Mouse (Mus musculus) bone marrow, adult 2 months (tissue): ENCODE measurements around the gene Rasip1. TPM values are rescaled to one million over a fixed set of nuclear protein-coding genes. Genes with fewer than 3 reads are reported as not detected.

Experiments used
- H3K27ac ChIP-seq: fragments of 200-500 bp; 2 replicates; pipeline ENCODE4 v1.5.1; 2012; ENCODE audit warnings: low read depth, mild to moderate bottlenecking, control low read depth, inconsistent platforms, low read length; ENCODE audit not compliant: control insufficient read depth, poor library complexity, insufficient read depth
- H3K4me1 ChIP-seq: fragments of 200-500 bp; 2 replicates; pipeline ENCODE4 v1.6.1; 2011; ENCODE audit warnings: low read length; ENCODE audit not compliant: control insufficient read depth, insufficient read depth
- H3K4me3 ChIP-seq: fragments of 200-500 bp; replicated peaks from 2 replicates; pipeline ENCODE3; 2011; ENCODE audit warnings: mild to moderate bottlenecking, low read depth, low read length, control low read depth; ENCODE audit not compliant: control insufficient read depth
- CTCF ChIP-seq: fragments of 200-500 bp; IDR thresholded peaks from 2 replicates; pipeline ENCODE4 v1.5.1; 2011; ENCODE audit warnings: low read length, control low read depth; ENCODE audit not compliant: control insufficient read depth, insufficient read depth
- POLR2A ChIP-seq: fragments of 200-500 bp; IDR thresholded peaks from 2 replicates; pipeline ENCODE4 v1.6.1; 2011; ENCODE audit warnings: low read depth, mild to moderate bottlenecking, control low read depth, low read length, borderline replicate concordance; ENCODE audit not compliant: control insufficient read depth
- WGBS: fragments of 180-500 bp; shearing (Covaris S2); methylation state at CpG from one replicate; pipeline ENCODE4 v1.1.7; 2018; 5-methylcytosine and 5-hydroxymethylcytosine counted together
- polyA plus RNA-seq: library from polyadenylated mRNA; stranded (reverse); fragments of >200 nt; gene quantifications from 2 replicates; pipeline ENCODE4 v1.2.4, GENCODE M21; 2011; ENCODE audit warnings: low replicate concordance; ENCODE audit not compliant: missing spikeins, insufficient read depth, insufficient read length

Gene Rasip1
- polyA plus RNA-seq, 1 experiment, result 5.9 TPM

- TF ChIP-seq CTCF, result no peak
- WGBS, result 83% methylated on average over 19 of the region's 19 CpGs
- no peak overlapping the region for H3K27ac ChIP-seq
- H3K4me1 ChIP-seq, result peaks cover 2% of the 10 kb centered on the region; the same call in 1 of the 2 replicates
- no peak overlapping the region for H3K4me3 ChIP-seq
Observed at GRCm38 (mm10) chr7:45640191-45640957, 13.1 kb downstream of the Rasip1 start.

DNA sequence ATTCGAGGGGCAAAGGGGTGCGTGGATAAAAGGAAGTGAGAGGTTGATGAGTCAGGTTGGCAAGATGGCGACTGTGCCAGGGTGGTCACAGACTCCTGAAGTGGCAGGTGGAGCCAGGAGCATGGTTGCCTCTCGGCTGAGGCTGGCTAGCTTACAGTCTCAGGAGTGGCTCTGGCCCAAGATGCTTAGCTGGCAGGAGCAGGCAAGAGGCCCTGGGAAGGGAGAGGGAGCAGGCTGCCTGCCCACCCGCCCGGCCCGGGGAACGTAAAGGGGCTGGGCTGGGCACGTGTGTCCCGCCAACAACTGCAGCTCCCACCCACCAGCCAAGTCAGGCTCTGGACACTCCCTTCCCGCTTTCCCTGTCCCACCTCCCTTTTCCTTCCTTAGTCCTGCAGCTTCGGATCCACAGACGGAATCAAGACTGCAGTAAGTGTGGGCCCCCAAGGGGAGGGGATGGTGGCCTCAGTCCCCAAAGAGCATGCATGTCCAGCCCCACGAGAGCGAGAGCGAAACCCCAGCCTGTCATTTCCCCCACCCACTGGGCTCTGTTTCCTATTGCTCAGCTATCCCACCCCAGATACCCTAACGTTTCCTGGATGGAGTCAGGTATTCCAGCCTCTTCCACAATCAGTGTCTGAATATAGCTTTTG is 14.2 kb downstream of the Rasip1 start:
- 74% methylated on average over 17 of the region's 17 CpGs for WGBS
- Histone ChIP-seq H3K4me1 (peaks cover 2% of the 10 kb centered on the region; the same call in 1 of the 2 replicates), H3K27ac (no peak overlapping the region), H3K4me3 (no peak overlapping the region)
- TF ChIP-seq POLR2A (no peak), CTCF (no peak)

DNA sequence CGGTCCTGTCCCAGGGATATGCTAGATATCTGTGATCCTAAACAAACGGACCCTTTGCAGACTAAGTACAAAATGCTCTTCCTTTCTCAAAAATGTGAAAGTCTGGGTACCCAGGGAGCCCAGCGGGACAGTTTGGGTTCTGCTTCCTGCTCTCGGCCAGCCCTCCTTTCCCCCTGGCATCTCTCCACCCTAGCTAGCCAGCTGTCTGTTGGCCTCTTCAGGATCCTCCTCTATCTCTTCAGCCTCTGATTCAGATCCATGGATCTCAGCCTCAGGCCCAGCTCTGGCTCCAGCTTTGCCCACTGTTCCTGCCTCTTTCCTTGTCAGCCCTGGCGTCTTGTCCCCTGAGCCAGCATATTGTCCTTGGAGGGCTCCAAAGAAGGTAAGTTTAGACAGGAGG is 14.8 kb downstream of the Rasip1 start:
- TF ChIP-seq CTCF (no peak), POLR2A (no peak)
- Histone ChIP-seq H3K27ac (no peak overlapping the region), H3K4me3 (no peak overlapping the region), H3K4me1 (peaks cover 2% of the 10 kb centered on the region; the same call in 1 of the 2 replicates)
- 66% methylated on average over 5 of the region's 5 CpGs for WGBS

DNA sequence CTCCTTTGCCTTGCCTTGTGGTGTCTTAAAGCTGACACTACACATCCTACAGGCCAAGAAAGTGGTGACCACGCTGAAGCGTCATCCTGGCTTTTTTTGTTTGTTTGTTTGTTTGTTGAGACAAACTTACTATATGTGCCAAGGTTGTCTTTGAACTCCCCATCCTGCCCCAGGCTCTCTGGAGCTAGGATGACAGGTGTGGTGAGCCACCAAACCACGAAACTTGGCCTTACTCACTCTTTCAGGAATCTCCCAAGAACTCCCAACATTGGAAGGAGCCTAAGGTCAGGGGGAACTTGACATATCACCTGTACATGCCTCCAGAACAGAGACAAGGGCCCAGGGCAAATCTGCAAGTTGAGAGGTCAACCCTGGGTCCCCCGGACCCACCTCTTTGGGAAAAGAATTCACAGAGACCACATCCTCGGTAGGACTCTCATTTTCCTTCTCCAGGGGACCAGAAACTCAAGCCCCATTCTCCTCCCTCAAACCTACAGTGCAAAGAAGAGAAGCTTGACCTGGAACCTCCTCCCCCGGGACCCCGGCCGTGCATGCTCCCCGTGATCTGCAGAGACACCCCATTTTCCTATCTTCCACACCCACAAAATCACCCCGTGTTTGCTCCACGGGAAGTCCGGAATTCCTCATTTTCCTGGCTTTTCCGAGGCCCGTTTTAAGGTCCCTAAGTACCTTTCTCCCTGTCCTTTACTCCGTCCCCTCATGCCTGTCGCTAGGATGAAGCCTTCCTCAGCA is 15.4 kb downstream of the Rasip1 start:
- H3K4me1 ChIP-seq, result peaks cover 2% of the 10 kb centered on the region; the same call in 1 of the 2 replicates
- 38% methylated on average over 16 of the region's 16 CpGs for WGBS
- H3K27ac ChIP-seq, result no peak overlapping the region
- no peak overlapping the region for H3K4me3 ChIP-seq
- no peak for TF ChIP-seq CTCF
- no peak for TF ChIP-seq POLR2A

GRCm38 (mm10) chr7:45643441-45644178 is 16.3 kb downstream of the Rasip1 start:
- no peak; the same call in 1 of the 2 replicates for TF ChIP-seq POLR2A
- no peak for TF ChIP-seq CTCF
- peak overlapping the region; percentile 35 for H3K4me3 ChIP-seq
- WGBS, result 10% methylated on average over 28 of the region's 28 CpGs

GRCm38 (mm10) chr7:45644183-45644582 is 16.9 kb downstream of the Rasip1 start:
- WGBS, result 59% methylated on average over 18 of the region's 18 CpGs
- no peak overlapping the region for H3K4me3 ChIP-seq
- no peak for TF ChIP-seq POLR2A
- no peak for TF ChIP-seq CTCF
- peaks cover 2% of the 10 kb centered on the region; the same call in 1 of the 2 replicates for H3K4me1 ChIP-seq
- no peak overlapping the region for H3K27ac ChIP-seq

More at GRCm38 (mm10) chr7:45643441-45644178, 16.3 kb downstream of the Rasip1 start:
- Histone ChIP-seq H3K4me1 (peaks cover 2% of the 10 kb centered on the region; the same call in 1 of the 2 replicates), H3K27ac (no peak overlapping the region)

DNA sequence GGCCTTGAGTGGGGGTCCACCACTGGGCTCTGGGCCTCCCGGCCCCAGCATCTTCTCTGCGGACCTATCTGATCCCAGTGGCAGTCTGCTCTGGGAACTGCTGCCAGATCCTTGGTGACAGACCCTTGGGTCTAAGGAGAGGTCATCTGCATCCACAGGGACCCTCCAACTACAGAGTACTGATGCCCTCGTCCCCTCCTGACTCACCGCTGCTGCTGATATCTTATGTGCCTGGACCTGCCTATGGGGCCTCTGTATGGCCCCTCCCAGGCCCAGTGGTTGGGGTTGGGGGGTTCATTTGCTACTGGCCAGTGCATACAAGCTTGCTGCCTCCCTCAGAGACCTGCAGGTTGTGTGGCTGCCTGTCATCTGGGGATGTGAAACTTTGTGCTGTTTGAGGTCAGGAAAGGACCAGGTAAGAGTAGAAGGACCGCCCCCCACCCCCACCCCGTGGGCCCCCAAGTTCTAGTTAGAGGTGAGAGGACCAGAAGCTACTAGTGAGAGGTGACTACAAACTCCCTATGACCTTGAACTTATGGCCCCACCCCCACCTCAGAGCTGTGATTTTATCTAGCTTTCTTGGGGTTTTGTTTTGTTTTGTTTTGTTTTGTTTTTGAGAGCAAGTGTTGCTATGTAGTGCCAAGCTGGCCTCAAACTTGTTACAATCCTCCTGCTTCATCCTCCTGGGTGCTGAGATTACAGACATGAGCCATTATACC is 17.7 kb downstream of the Rasip1 start:
- no peak overlapping the region for H3K4me3 ChIP-seq
- 75% methylated on average over 6 of the region's 6 CpGs for WGBS
- no peak overlapping the region for H3K27ac ChIP-seq
- peaks cover 2% of the 10 kb centered on the region; the same call in 1 of the 2 replicates for H3K4me1 ChIP-seq
- TF ChIP-seq POLR2A (no peak), CTCF (no peak)
